Mouse (Mus musculus) cerebellum, adult 2 months (tissue): Measurements from ENCODE around the gene Usp16.

Experiments used
- CTCF ChIP-seq: fragments of 200-500 bp; IDR thresholded peaks from 2 replicates; pipeline ENCODE4 v1.5.1; 2011; ENCODE audit warnings: low read depth, mild to moderate bottlenecking, control low read depth, low read length, moderate library complexity, borderline replicate concordance; ENCODE audit not compliant: insufficient read depth
- POLR2A ChIP-seq: fragments of 200-500 bp; IDR thresholded peaks from 2 replicates; pipeline ENCODE4 v1.6.1; 2011; ENCODE audit warnings: low read length, control low read depth, borderline replicate concordance; ENCODE audit not compliant: insufficient read depth

- TF ChIP-seq CTCF = no peak
- no peak for TF ChIP-seq POLR2A
Observed at GRCm38 (mm10) chr16:87435411-87436205, 18.9 kb upstream of the Usp16 start.
